Mouse (Mus musculus) CH12.LX (cell line): Measurements from ENCODE around the gene She. TPM values are rescaled to one million over a fixed set of nuclear protein-coding genes. Genes with fewer than 3 reads are reported as not detected.

Source experiments
- DNase-seq: peaks from one replicate; pipeline ENCODE4 v3.0.0-alpha.2; 2013; ENCODE audit errors: extremely low read depth
- H3K27ac ChIP-seq: 2 replicates; pipeline ENCODE4 v1.5.1; 2012; ENCODE audit warnings: low read depth, mild to moderate bottlenecking, control low read depth, moderate library complexity; ENCODE audit not compliant: insufficient read depth
- H3K27me3 ChIP-seq: replicated peaks from 2 replicates; pipeline ENCODE3; 2012; ENCODE audit warnings: inconsistent platforms
- H3K36me3 ChIP-seq, 2 experiments: replicated peaks in 1 of 2; 2 replicates each; pipeline versions ENCODE3 to v1.6.1; 2012; ENCODE audit warnings: inconsistent platforms in 1 of 2, low read length in 1 of 2, mild to moderate bottlenecking in 1 of 2, mixed read lengths in 1 of 2, moderate library complexity in 1 of 2; ENCODE audit not compliant: control insufficient read depth in 1 of 2, insufficient read depth in 1 of 2
- H3K4me1 ChIP-seq, 2 experiments: 2 replicates each; pipeline ENCODE4 v1.6.1; 2012; ENCODE audit warnings: inconsistent platforms in 1 of 2, moderate library complexity in 1 of 2; ENCODE audit not compliant: insufficient read depth in 2 of 2, control insufficient read depth in 1 of 2
- H3K4me2 ChIP-seq: 2 replicates; pipeline ENCODE4 v1.6.1; 2012; ENCODE audit warnings: low read depth, mild to moderate bottlenecking, control low read depth; ENCODE audit not compliant: poor library complexity, insufficient read depth, severe bottlenecking
- H3K4me3 ChIP-seq, 3 experiments: fragments of 150-350 bp in 1 of 3; sonication (generic) in 1 of 3; replicated peaks in 1 of 3; 2 replicates each; pipeline versions ENCODE3 to v1.5.1; 2011 to 2012; ENCODE audit warnings: low read depth in 2 of 3, low read length in 2 of 3, mild to moderate bottlenecking in 2 of 3, moderate library complexity in 2 of 3, control low read depth in 1 of 3, improper control_type of control experiment in 1 of 3, inconsistent platforms in 1 of 3, mixed read lengths in 1 of 3; ENCODE audit not compliant: poor library complexity in 1 of 3
- H3K79me2 ChIP-seq: replicated peaks from 2 replicates; pipeline ENCODE4 v1.6.1; 2012; ENCODE audit warnings: mild to moderate bottlenecking, moderate library complexity; ENCODE audit not compliant: control insufficient read depth, poor library complexity, insufficient read depth, severe bottlenecking; ENCODE audit errors: extremely low read depth
- H3K9ac ChIP-seq: 2 replicates; pipeline ENCODE4 v1.6.1; 2012; ENCODE audit warnings: low read depth, mild to moderate bottlenecking, control low read depth, moderate library complexity; ENCODE audit not compliant: insufficient read depth
- H3K9me3 ChIP-seq: replicated peaks from 2 replicates; pipeline ENCODE3; 2012; ENCODE audit warnings: low read length, inconsistent platforms, mixed read lengths
- CHD1 ChIP-seq: IDR thresholded peaks from 2 replicates; pipeline ENCODE4 v1.6.1; 2012; ENCODE audit warnings: low read depth, low read length, improper control_type of control experiment, inconsistent platforms
- CHD2 ChIP-seq: IDR thresholded peaks from 2 replicates; pipeline ENCODE4 v1.6.1; 2011; ENCODE audit warnings: low read length, improper control_type of control experiment
- CTCF ChIP-seq, 2 experiments: IDR thresholded peaks in 1 of 2; conservative IDR thresholded peaks in 1 of 2; 2 replicates each; pipeline ENCODE4 v1.5.1; 2011 to 2012; ENCODE audit warnings: low read depth in 2 of 2, low read length in 2 of 2, improper control_type of control experiment in 1 of 2, inconsistent platforms in 1 of 2, mild to moderate bottlenecking in 1 of 2, moderate library complexity in 1 of 2
- ELF1 ChIP-seq: IDR thresholded peaks from 2 replicates; pipeline ENCODE4 v1.6.1; 2014; ENCODE audit warnings: low read depth, mild to moderate bottlenecking, inconsistent platforms, low read length, improper control_type of control experiment
- GABPA ChIP-seq: IDR thresholded peaks from 2 replicates; pipeline ENCODE4 v1.6.1; 2012; ENCODE audit warnings: low read depth, low read length, improper control_type of control experiment, inconsistent platforms; ENCODE audit not compliant: insufficient replicate concordance
- JUN ChIP-seq: IDR thresholded peaks from 2 replicates; pipeline ENCODE4 v1.6.1; 2011; ENCODE audit warnings: low read depth, mild to moderate bottlenecking, low read length, improper control_type of control experiment, moderate library complexity; ENCODE audit not compliant: insufficient read depth
- MAZ ChIP-seq: IDR thresholded peaks from 2 replicates; pipeline ENCODE4 v1.6.1; 2012; ENCODE audit warnings: low read depth, mild to moderate bottlenecking, inconsistent platforms, low read length, improper control_type of control experiment, moderate library complexity
- MXI1 ChIP-seq: IDR thresholded peaks from 2 replicates; pipeline ENCODE4 v1.6.1; 2011; ENCODE audit warnings: mild to moderate bottlenecking, low read depth, low read length, improper control_type of control experiment
- MYC ChIP-seq: IDR thresholded peaks from 2 replicates; pipeline ENCODE4 v1.6.1; 2011; ENCODE audit warnings: low read depth, mild to moderate bottlenecking, improper control_type of control experiment, low read length
- NELFE ChIP-seq: IDR thresholded peaks from 2 replicates; pipeline ENCODE4 v1.6.1; 2011; ENCODE audit warnings: low read depth, low read length, improper control_type of control experiment
- PAX5 ChIP-seq: IDR thresholded peaks from 2 replicates; pipeline ENCODE4 v1.6.1; 2012; ENCODE audit warnings: low read length, inconsistent platforms, mixed read lengths
- POLR2A ChIP-seq: IDR thresholded peaks from 2 replicates; pipeline ENCODE4 v1.6.1; 2011; ENCODE audit warnings: low read depth, mild to moderate bottlenecking, improper control_type of control experiment, low read length
- RAD21 ChIP-seq: IDR thresholded peaks from 2 replicates; pipeline ENCODE4 v1.6.1; 2011; ENCODE audit warnings: low read depth, mild to moderate bottlenecking, low read length, improper control_type of control experiment, moderate library complexity
- RCOR1 ChIP-seq: conservative IDR thresholded peaks from 2 replicates; pipeline ENCODE4 v1.6.1; 2012; ENCODE audit warnings: low read depth, mild to moderate bottlenecking, inconsistent platforms, low read length, improper control_type of control experiment
- SIN3A ChIP-seq: IDR thresholded peaks from 2 replicates; pipeline ENCODE4 v1.6.1; 2012; ENCODE audit warnings: low read length, improper control_type of control experiment, inconsistent platforms
- SMC3 ChIP-seq: IDR thresholded peaks from 2 replicates; pipeline ENCODE4 v1.6.1; 2011; ENCODE audit warnings: low read depth, low read length, improper control_type of control experiment
- USF1 ChIP-seq: IDR thresholded peaks from 2 replicates; pipeline ENCODE4 v1.6.1; 2014; ENCODE audit warnings: low read depth, mild to moderate bottlenecking, inconsistent platforms, low read length, improper control_type of control experiment
- ZC3H11A ChIP-seq: IDR thresholded peaks from 2 replicates; pipeline ENCODE4 v1.6.1; 2012; ENCODE audit warnings: low read depth, mild to moderate bottlenecking, inconsistent platforms, low read length, improper control_type of control experiment
- ZNF384 ChIP-seq: IDR thresholded peaks from 2 replicates; pipeline ENCODE4 v1.6.1; 2012; ENCODE audit warnings: low read depth, low read length, improper control_type of control experiment, inconsistent platforms
- dilution Hi-C: fragments of 300-500 bp; cut with MboI; formaldehyde crosslinking; loops from 2 replicates; pipeline ENCODE4 v1.14.3; 2020; ENCODE audit warnings: low sequenced_read_pairs; ENCODE audit not compliant: extremely low pct_unique_long_range_greater_than_20kb, extremely low pct_ligation_motif_present
- in situ Hi-C: fragments of 300-500 bp; cut with MboI; formaldehyde crosslinking; loops from 3 replicates; pipeline ENCODE4 v1.14.3; 2019; ENCODE audit warnings: low sequenced_read_pairs, low pct_ligation_motif_present, low pct_unique_long_range_greater_than_20kb, mixed read lengths
- polyA plus RNA-seq: library from polyadenylated mRNA; unstranded; fragments of >175 nt; gene quantifications from 2 replicates; pipeline ENCODE4 v1.2.1, GENCODE M21; 2012; ENCODE audit warnings: low read depth; ENCODE audit not compliant: insufficient read length
- total RNA-seq, 2 experiments: library from RNA; depleted of rRNA; stranded (reverse); fragments of 300-350 nt in 1 of 2; fragments of >200 nt in 1 of 2; gene quantifications; 2 replicates each; pipeline ENCODE4 v1.2.3; 2012 to 2014

The She gene
- total and polyA plus RNA-seq, 3 experiments = not detected

GRCm38 (mm10) chr3:89786275-89786674, 44.9 kb upstream of the She start:
- Histone ChIP-seq H3K4me2 (no peak overlapping the region), H3K9ac (no peak overlapping the region), H3K79me2 (no peaks in the 10 kb centered on the region), H3K4me3 (no peak overlapping the region), H3K27me3 (no peaks in the 10 kb centered on the region), H3K4me1 (peaks cover 2 to 30% of the 10 kb centered on the region in 2 experiments; a peak in 2 of 4 replicates), H3K27ac (no peak overlapping the region)
- in situ Hi-C loops (loop anchor here (5.0 to 25.0 kb wide), 2 partner anchors 66 to 176 kb away; partner anchors contain the start of gene Atp8b2), dilution Hi-C loops (no loop called here)
- TF ChIP-seq ZNF384 = no peak
- TF ChIP-seq NELFE = no peak
- no peak for TF ChIP-seq MAZ
- no peak for TF ChIP-seq PAX5
- TF ChIP-seq, all 38 proteins: peak for 0
- Histone ChIP-seq H3K9me3 (no peaks in the 10 kb centered on the region), H3K36me3 (peaks cover 20 to 29% of the 10 kb centered on the region in 2 experiments)
- no peak for DNase-seq

GRCm38 (mm10) chr3:89788680-89789352, 42.4 kb upstream of the She start:
- TF ChIP-seq JUN = no peak
- TF ChIP-seq CTCF (conservative IDR thresholded peaks at IDR 0.05 in 1 of 2, IDR thresholded peaks at IDR 0.05 in 1 of 2; ENCODE audit: low read depth in 2 of 2, low read length in 2 of 2) = peak in 1 of 2 experiments; percentile 14; a peak in 1 of 4 replicates
- TF ChIP-seq, all 38 proteins: peak for 1
- dilution Hi-C loops = no loop called here

GRCm38 (mm10) chr3:89794616-89795015, 36.6 kb upstream of the She start:
- Histone ChIP-seq H3K9ac (no peak overlapping the region), H3K36me3 (no peaks in the 10 kb centered on the region), H3K27me3 (no peaks in the 10 kb centered on the region), H3K27ac (no peak overlapping the region), H3K9me3 (peaks cover 2% of the 10 kb centered on the region), H3K4me3 (no peak overlapping the region), H3K79me2 (no peaks in the 10 kb centered on the region), H3K4me2 (no peak overlapping the region), H3K4me1 (peaks cover 3 to 21% of the 10 kb centered on the region in 2 experiments; a peak in 3 of 4 replicates)
- dilution Hi-C loops = no loop called here
- no peak for DNase-seq
- in situ Hi-C loops = loop anchor here (10.0 to 25.0 kb wide), 2 partner anchors 168 to 280 kb away; partner anchors contain the start of genes Atp8b2 and Tpm3
- TF ChIP-seq CTCF (conservative IDR thresholded peaks at IDR 0.05 in 1 of 2, IDR thresholded peaks at IDR 0.05 in 1 of 2; ENCODE audit: low read depth in 2 of 2, low read length in 2 of 2) = peak in 1 of 2 experiments; percentile 47; a peak in 2 of 4 replicates
- no peak for TF ChIP-seq MAZ
- TF ChIP-seq POLR2A = no peak
- no peak for TF ChIP-seq SIN3A
- TF ChIP-seq RAD21 = peak; percentile 33
- TF ChIP-seq CHD2 = no peak
- peak; percentile 26 for TF ChIP-seq SMC3
- no peak for TF ChIP-seq ZC3H11A
- TF ChIP-seq NELFE = no peak
- no peak for TF ChIP-seq RCOR1
- no peak for TF ChIP-seq GABPA
- no peak for TF ChIP-seq ELF1
- TF ChIP-seq ZNF384 = no peak
- TF ChIP-seq MXI1 = no peak
- no peak for TF ChIP-seq USF1
- no peak for TF ChIP-seq CHD1
- TF ChIP-seq MYC = no peak
- TF ChIP-seq, all 38 proteins: peak for 3

More at GRCm38 (mm10) chr3:89788680-89789352, 42.4 kb upstream of the She start:
- no peaks in the 10 kb centered on the region for H3K27me3 ChIP-seq
- peaks cover 2 to 30% of the 10 kb centered on the region in 2 experiments; a peak in 2 of 4 replicates for H3K4me1 ChIP-seq
- no peak overlapping the region for H3K4me2 ChIP-seq
- no peak for DNase-seq
- H3K9ac ChIP-seq = no peak overlapping the region
- no peaks in the 10 kb centered on the region for H3K79me2 ChIP-seq
- H3K9me3 ChIP-seq = peaks cover 2% of the 10 kb centered on the region
- no peak overlapping the region for H3K4me3 ChIP-seq
- H3K36me3 ChIP-seq = peaks cover 0 to 5% of the 10 kb centered on the region in 2 experiments
- H3K27ac ChIP-seq = no peak overlapping the region
- in situ Hi-C loops = loop anchor here (5.0 to 25.0 kb wide), 2 partner anchors 63 to 173 kb away; partner anchors contain the start of gene Atp8b2
